Mouse (Mus musculus) CH12.LX (cell line): ENCODE results near the gene Fam213a. TPM values are rescaled to one million over a fixed set of nuclear protein-coding genes. Genes with fewer than 3 reads are reported as not detected.

ENCODE experiments used
- DNase-seq: peaks from one replicate; pipeline ENCODE4 v3.0.0-alpha.2; 2013; ENCODE audit errors: extremely low read depth
- H3K27ac ChIP-seq: 2 replicates; pipeline ENCODE4 v1.5.1; 2012; ENCODE audit warnings: low read depth, mild to moderate bottlenecking, control low read depth, moderate library complexity; ENCODE audit not compliant: insufficient read depth
- H3K27me3 ChIP-seq: replicated peaks from 2 replicates; pipeline ENCODE3; 2012; ENCODE audit warnings: inconsistent platforms
- H3K36me3 ChIP-seq, 2 experiments: replicated peaks in 1 of 2; 2 replicates each; pipeline versions ENCODE3 to v1.6.1; 2012; ENCODE audit warnings: inconsistent platforms in 1 of 2, low read length in 1 of 2, mild to moderate bottlenecking in 1 of 2, mixed read lengths in 1 of 2, moderate library complexity in 1 of 2; ENCODE audit not compliant: control insufficient read depth in 1 of 2, insufficient read depth in 1 of 2
- H3K4me1 ChIP-seq, 2 experiments: 2 replicates each; pipeline ENCODE4 v1.6.1; 2012; ENCODE audit warnings: inconsistent platforms in 1 of 2, moderate library complexity in 1 of 2; ENCODE audit not compliant: insufficient read depth in 2 of 2, control insufficient read depth in 1 of 2
- H3K4me2 ChIP-seq: 2 replicates; pipeline ENCODE4 v1.6.1; 2012; ENCODE audit warnings: low read depth, mild to moderate bottlenecking, control low read depth; ENCODE audit not compliant: poor library complexity, insufficient read depth, severe bottlenecking
- H3K4me3 ChIP-seq, 3 experiments: fragments of 150-350 bp in 1 of 3; sonication (generic) in 1 of 3; replicated peaks in 1 of 3; 2 replicates each; pipeline versions ENCODE3 to v1.5.1; 2011 to 2012; ENCODE audit warnings: low read depth in 2 of 3, low read length in 2 of 3, mild to moderate bottlenecking in 2 of 3, moderate library complexity in 2 of 3, control low read depth in 1 of 3, improper control_type of control experiment in 1 of 3, inconsistent platforms in 1 of 3, mixed read lengths in 1 of 3; ENCODE audit not compliant: poor library complexity in 1 of 3
- H3K79me2 ChIP-seq: replicated peaks from 2 replicates; pipeline ENCODE4 v1.6.1; 2012; ENCODE audit warnings: mild to moderate bottlenecking, moderate library complexity; ENCODE audit not compliant: control insufficient read depth, poor library complexity, insufficient read depth, severe bottlenecking; ENCODE audit errors: extremely low read depth
- H3K9ac ChIP-seq: 2 replicates; pipeline ENCODE4 v1.6.1; 2012; ENCODE audit warnings: low read depth, mild to moderate bottlenecking, control low read depth, moderate library complexity; ENCODE audit not compliant: insufficient read depth
- H3K9me3 ChIP-seq: replicated peaks from 2 replicates; pipeline ENCODE3; 2012; ENCODE audit warnings: low read length, inconsistent platforms, mixed read lengths
- BHLHE40 ChIP-seq: IDR thresholded peaks from 2 replicates; pipeline ENCODE4 v1.6.1; 2011; ENCODE audit warnings: mild to moderate bottlenecking, low read depth, low read length, improper control_type of control experiment
- CHD1 ChIP-seq: IDR thresholded peaks from 2 replicates; pipeline ENCODE4 v1.6.1; 2012; ENCODE audit warnings: low read depth, low read length, improper control_type of control experiment, inconsistent platforms
- CHD2 ChIP-seq: IDR thresholded peaks from 2 replicates; pipeline ENCODE4 v1.6.1; 2011; ENCODE audit warnings: low read length, improper control_type of control experiment
- CTCF ChIP-seq, 2 experiments: IDR thresholded peaks in 1 of 2; conservative IDR thresholded peaks in 1 of 2; 2 replicates each; pipeline ENCODE4 v1.5.1; 2011 to 2012; ENCODE audit warnings: low read depth in 2 of 2, low read length in 2 of 2, improper control_type of control experiment in 1 of 2, inconsistent platforms in 1 of 2, mild to moderate bottlenecking in 1 of 2, moderate library complexity in 1 of 2
- E2F4 ChIP-seq: IDR thresholded peaks from 2 replicates; pipeline ENCODE4 v1.6.1; 2011; ENCODE audit warnings: low read depth, low read length, improper control_type of control experiment; ENCODE audit not compliant: insufficient replicate concordance
- ELF1 ChIP-seq: IDR thresholded peaks from 2 replicates; pipeline ENCODE4 v1.6.1; 2014; ENCODE audit warnings: low read depth, mild to moderate bottlenecking, inconsistent platforms, low read length, improper control_type of control experiment
- EP300 ChIP-seq: IDR thresholded peaks from 2 replicates; pipeline ENCODE4 v1.6.1; 2011; ENCODE audit warnings: low read length, improper control_type of control experiment
- ETS1 ChIP-seq: conservative IDR thresholded peaks from 2 replicates; pipeline ENCODE4 v1.6.1; 2012; ENCODE audit warnings: low read depth, mild to moderate bottlenecking, inconsistent platforms, low read length, improper control_type of control experiment, moderate library complexity
- GABPA ChIP-seq: IDR thresholded peaks from 2 replicates; pipeline ENCODE4 v1.6.1; 2012; ENCODE audit warnings: low read depth, low read length, improper control_type of control experiment, inconsistent platforms; ENCODE audit not compliant: insufficient replicate concordance
- HCFC1 ChIP-seq: IDR thresholded peaks from 2 replicates; pipeline ENCODE4 v1.6.1; 2012; ENCODE audit warnings: low read depth, mild to moderate bottlenecking, inconsistent platforms, low read length, improper control_type of control experiment
- IRF4 ChIP-seq: IDR thresholded peaks from 2 replicates; pipeline ENCODE4 v1.6.1; 2014; ENCODE audit warnings: low read depth, mild to moderate bottlenecking, inconsistent platforms, low read length, improper control_type of control experiment
- JUN ChIP-seq: IDR thresholded peaks from 2 replicates; pipeline ENCODE4 v1.6.1; 2011; ENCODE audit warnings: low read depth, mild to moderate bottlenecking, low read length, improper control_type of control experiment, moderate library complexity; ENCODE audit not compliant: insufficient read depth
- JUND ChIP-seq: conservative IDR thresholded peaks from 2 replicates; pipeline ENCODE4 v1.6.1; 2011; ENCODE audit warnings: low read depth, low read length, improper control_type of control experiment
- KAT2A ChIP-seq: IDR thresholded peaks from 2 replicates; pipeline ENCODE4 v1.6.1; 2012; ENCODE audit warnings: low read length, improper control_type of control experiment, inconsistent platforms; ENCODE audit not compliant: insufficient replicate concordance
- MAFK ChIP-seq: IDR thresholded peaks from 2 replicates; pipeline ENCODE4 v1.6.1; 2011; ENCODE audit warnings: low read length, improper control_type of control experiment; ENCODE audit not compliant: insufficient replicate concordance
- MAX ChIP-seq: IDR thresholded peaks from 2 replicates; pipeline ENCODE4 v1.6.1; 2011; ENCODE audit warnings: low read length, improper control_type of control experiment
- MAZ ChIP-seq: IDR thresholded peaks from 2 replicates; pipeline ENCODE4 v1.6.1; 2012; ENCODE audit warnings: low read depth, mild to moderate bottlenecking, inconsistent platforms, low read length, improper control_type of control experiment, moderate library complexity
- MEF2A ChIP-seq: IDR thresholded peaks from 2 replicates; pipeline ENCODE4 v1.6.1; 2014; ENCODE audit warnings: low read depth, mild to moderate bottlenecking, inconsistent platforms, low read length, improper control_type of control experiment, borderline replicate concordance
- MXI1 ChIP-seq: IDR thresholded peaks from 2 replicates; pipeline ENCODE4 v1.6.1; 2011; ENCODE audit warnings: mild to moderate bottlenecking, low read depth, low read length, improper control_type of control experiment
- MYC ChIP-seq: IDR thresholded peaks from 2 replicates; pipeline ENCODE4 v1.6.1; 2011; ENCODE audit warnings: low read depth, mild to moderate bottlenecking, improper control_type of control experiment, low read length
- NELFE ChIP-seq: IDR thresholded peaks from 2 replicates; pipeline ENCODE4 v1.6.1; 2011; ENCODE audit warnings: low read depth, low read length, improper control_type of control experiment
- NRF1 ChIP-seq: IDR thresholded peaks from 2 replicates; pipeline ENCODE4 v1.6.1; 2014; ENCODE audit warnings: low read depth, mild to moderate bottlenecking, inconsistent platforms, low read length, improper control_type of control experiment, moderate library complexity
- PAX5 ChIP-seq: IDR thresholded peaks from 2 replicates; pipeline ENCODE4 v1.6.1; 2012; ENCODE audit warnings: low read length, inconsistent platforms, mixed read lengths
- POLR2A ChIP-seq: IDR thresholded peaks from 2 replicates; pipeline ENCODE4 v1.6.1; 2011; ENCODE audit warnings: low read depth, mild to moderate bottlenecking, improper control_type of control experiment, low read length
- POLR2AphosphoS2 ChIP-seq: IDR thresholded peaks from 2 replicates; pipeline ENCODE4 v1.6.1; 2011; ENCODE audit warnings: low read depth, low read length, improper control_type of control experiment
- RAD21 ChIP-seq: IDR thresholded peaks from 2 replicates; pipeline ENCODE4 v1.6.1; 2011; ENCODE audit warnings: low read depth, mild to moderate bottlenecking, low read length, improper control_type of control experiment, moderate library complexity
- RCOR1 ChIP-seq: conservative IDR thresholded peaks from 2 replicates; pipeline ENCODE4 v1.6.1; 2012; ENCODE audit warnings: low read depth, mild to moderate bottlenecking, inconsistent platforms, low read length, improper control_type of control experiment
- SIN3A ChIP-seq: IDR thresholded peaks from 2 replicates; pipeline ENCODE4 v1.6.1; 2012; ENCODE audit warnings: low read length, improper control_type of control experiment, inconsistent platforms
- SMC3 ChIP-seq: IDR thresholded peaks from 2 replicates; pipeline ENCODE4 v1.6.1; 2011; ENCODE audit warnings: low read depth, low read length, improper control_type of control experiment
- TBP ChIP-seq: conservative IDR thresholded peaks from 2 replicates; pipeline ENCODE4 v1.6.1; 2011; ENCODE audit warnings: low read depth, low read length, improper control_type of control experiment
- TCF12 ChIP-seq: IDR thresholded peaks from 2 replicates; pipeline ENCODE4 v1.6.1; 2014; ENCODE audit warnings: low read depth, mild to moderate bottlenecking, inconsistent platforms, low read length, improper control_type of control experiment
- UBTF ChIP-seq: IDR thresholded peaks from 2 replicates; pipeline ENCODE4 v1.6.1; 2012; ENCODE audit warnings: low read depth, mild to moderate bottlenecking, inconsistent platforms, low read length, improper control_type of control experiment, moderate library complexity
- USF1 ChIP-seq: IDR thresholded peaks from 2 replicates; pipeline ENCODE4 v1.6.1; 2014; ENCODE audit warnings: low read depth, mild to moderate bottlenecking, inconsistent platforms, low read length, improper control_type of control experiment
- USF2 ChIP-seq: conservative IDR thresholded peaks from 2 replicates; pipeline ENCODE4 v1.6.1; 2011; ENCODE audit warnings: low read depth, low read length, improper control_type of control experiment
- ZC3H11A ChIP-seq: IDR thresholded peaks from 2 replicates; pipeline ENCODE4 v1.6.1; 2012; ENCODE audit warnings: low read depth, mild to moderate bottlenecking, inconsistent platforms, low read length, improper control_type of control experiment
- ZKSCAN1 ChIP-seq: IDR thresholded peaks from 2 replicates; pipeline ENCODE4 v1.6.1; 2012; ENCODE audit warnings: low read depth, inconsistent platforms, low read length, improper control_type of control experiment, borderline replicate concordance
- ZMIZ1 ChIP-seq: IDR thresholded peaks from 2 replicates; pipeline ENCODE4 v1.6.1; 2012; ENCODE audit warnings: low read depth, mild to moderate bottlenecking, inconsistent platforms, low read length, improper control_type of control experiment
- ZNF384 ChIP-seq: IDR thresholded peaks from 2 replicates; pipeline ENCODE4 v1.6.1; 2012; ENCODE audit warnings: low read depth, low read length, improper control_type of control experiment, inconsistent platforms
- dilution Hi-C: fragments of 300-500 bp; cut with MboI; formaldehyde crosslinking; loops from 2 replicates; pipeline ENCODE4 v1.14.3; 2020; ENCODE audit warnings: low sequenced_read_pairs; ENCODE audit not compliant: extremely low pct_unique_long_range_greater_than_20kb, extremely low pct_ligation_motif_present
- in situ Hi-C: fragments of 300-500 bp; cut with MboI; formaldehyde crosslinking; loops from 3 replicates; pipeline ENCODE4 v1.14.3; 2019; ENCODE audit warnings: low sequenced_read_pairs, low pct_ligation_motif_present, low pct_unique_long_range_greater_than_20kb, mixed read lengths
- polyA plus RNA-seq: library from polyadenylated mRNA; unstranded; fragments of >175 nt; gene quantifications from 2 replicates; pipeline ENCODE4 v1.2.1, GENCODE M21; 2012; ENCODE audit warnings: low read depth; ENCODE audit not compliant: insufficient read length
- total RNA-seq, 2 experiments: library from RNA; depleted of rRNA; stranded (reverse); fragments of 300-350 nt in 1 of 2; fragments of >200 nt in 1 of 2; gene quantifications; 2 replicates each; pipeline ENCODE4 v1.2.3; 2012 to 2014

The Fam213a gene
- total and polyA plus RNA-seq, 3 experiments, result 11.6 to 17.1 (median 14.1) TPM

- no peaks in the 10 kb centered on the region for H3K9me3 ChIP-seq
- in situ Hi-C loops, result no loop called here
- H3K27ac ChIP-seq, result peak overlapping the region; percentile 80
Measured at GRCm38 (mm10) chr14:40999904-41000645, 13.5 kb downstream of the Fam213a start.

DNA sequence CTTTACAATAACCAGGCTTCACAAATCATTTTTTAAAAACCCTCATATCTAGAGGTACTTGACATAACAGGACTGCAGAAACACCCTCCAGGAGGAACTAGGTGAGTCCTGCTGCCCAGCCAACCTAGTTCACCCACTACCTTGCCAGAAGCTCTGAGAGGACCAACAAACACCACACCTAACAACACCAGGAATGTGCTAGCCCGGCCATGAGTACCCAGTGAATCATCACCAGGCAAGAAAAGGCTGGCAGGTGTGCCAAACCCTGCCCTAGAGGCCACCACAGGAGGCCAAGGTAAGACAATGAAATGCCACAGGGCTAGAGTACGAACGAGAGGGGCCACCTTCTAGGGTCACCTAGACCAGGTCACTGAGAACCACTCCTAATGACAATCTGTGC is 17.4 kb downstream of the Fam213a start:
- no peak overlapping the region for H3K4me3 ChIP-seq
- no peak overlapping the region for H3K4me2 ChIP-seq
- no peak for DNase-seq
- dilution Hi-C loops (no loop called here), in situ Hi-C loops (no loop called here)
- no peak for TF ChIP-seq CHD2
- peaks cover 10 to 40% of the 10 kb centered on the region in 2 experiments; a peak in 3 of 4 replicates for H3K4me1 ChIP-seq
- no peaks in the 10 kb centered on the region for H3K9me3 ChIP-seq
- no peak overlapping the region for H3K27ac ChIP-seq
- no peaks in the 10 kb centered on the region for H3K79me2 ChIP-seq
- H3K36me3 ChIP-seq, result peaks cover 0 to 14% of the 10 kb centered on the region in 2 experiments
- H3K27me3 ChIP-seq, result no peaks in the 10 kb centered on the region
- H3K9ac ChIP-seq, result no peak overlapping the region

More at GRCm38 (mm10) chr14:40999904-41000645, 13.5 kb downstream of the Fam213a start:
- Histone ChIP-seq H3K36me3 (peaks cover 0 to 12% of the 10 kb centered on the region in 2 experiments), H3K4me1 (peaks cover 10 to 55% of the 10 kb centered on the region in 2 experiments; a peak in 3 of 4 replicates), H3K4me3 (no peak overlapping the region), H3K4me2 (peak overlapping the region; percentile 50), H3K9ac (0 out of 2 replicates have a peak overlapping the region, but pooled peaks have one; percentile 37), H3K27me3 (no peaks in the 10 kb centered on the region), H3K79me2 (no peaks in the 10 kb centered on the region)
- TF ChIP-seq MYC (no peak), POLR2AphosphoS2 (no peak), CHD2 (peak; percentile 34), TCF12 (peak; percentile 91), UBTF (no peak), E2F4 (no peak), MAX (no peak), HCFC1 (no peak), JUND (peak; percentile 92), KAT2A (no peak), MXI1 (no peak), SIN3A (no peak), RCOR1 (no peak), MAZ (peak; percentile 51; the same call in 1 of the 2 replicates), ZKSCAN1 (no peak), TBP (0 out of 2 replicates have a peak, but pooled peaks have one; percentile 49), PAX5 (no peak), IRF4 (peak; percentile 94), ZNF384 (no peak), MAFK (no peak), USF1 (peak; percentile 74), USF2 (peak; percentile 75), BHLHE40 (peak; percentile 75), GABPA (no peak), ZMIZ1 (no peak), MEF2A (peak; percentile 75; the same call in 1 of the 2 replicates), ETS1 (peak; percentile 86), JUN (peak; percentile 82), NELFE (no peak), POLR2A (no peak), NRF1 (no peak), SMC3 (no peak), EP300 (peak; percentile 95), RAD21 (no peak), ELF1 (peak; percentile 50; the same call in 1 of the 2 replicates), ZC3H11A (no peak), CTCF (conservative IDR thresholded peaks at IDR 0.05 in 1 of 2, IDR thresholded peaks at IDR 0.05 in 1 of 2; ENCODE audit: low read depth in 2 of 2, low read length in 2 of 2) (no peak), CHD1 (no peak)
- DNase-seq, result peak; percentile 98
- dilution Hi-C loops, result no loop called here
